Mouse (Mus musculus) left cerebral cortex, postnatal 10 days (tissue): ENCODE results near the gene Chp2. TPM values are rescaled to one million over a fixed set of nuclear protein-coding genes. Genes with fewer than 3 reads are reported as not detected.

Source experiments
- DNase-seq, 2 experiments: peaks; one replicate each; pipeline ENCODE4 v3.0.0; 2021 to 2022; ENCODE audit warnings: low spot score in 2 of 2, mixed read lengths in 1 of 2; ENCODE audit errors: extremely low spot score in 1 of 2
- intact Hi-C: fragments of 180-260 bp; cut with DNase I; formaldehyde crosslinking; loops from one replicate; pipeline ENCODE4 v1.15.1; 2025
- total RNA-seq, 2 experiments: library from RNA; stranded (reverse); gene quantifications; 2 replicates each; pipeline ENCODE4 v1.2.3; 2021

Gene Chp2
- 1 to 10 TPM; 2.5 to 3.6 TPM for total RNA-seq

- intact Hi-C loops: no loop called here
- peak in 1 of 2 experiments; percentile 62 for DNase-seq
Observed at GRCm38 (mm10) chr7:122219315-122219801, at the start of gene Chp2. Chp2 (plus strand) TSS chr7:122219496.

- no peak for DNase-seq
- intact Hi-C loops: no loop called here
Observed at GRCm38 (mm10) chr7:122170705-122171104, 48.6 kb upstream of the Chp2 start.

GRCm38 (mm10) chr7:122171613-122172012 is 47.7 kb upstream of the Chp2 start:
- no peak for DNase-seq
- intact Hi-C loops: no loop called here

- no peak for DNase-seq
- intact Hi-C loops: no loop called here
Observed at GRCm38 (mm10) chr7:122180720-122181119, 38.6 kb upstream of the Chp2 start.

GRCm38 (mm10) chr7:122184569-122184968 is 34.7 kb upstream of the Chp2 start:
- intact Hi-C loops: no loop called here
- DNase-seq: no peak

- no peak for DNase-seq
- intact Hi-C loops: no loop called here
Observed at GRCm38 (mm10) chr7:122186043-122186442, 33.3 kb upstream of the Chp2 start, which contains the start of gene Ern2. Ern2 (minus strand) TSS chr7:122186207.

- intact Hi-C loops: no loop called here
Observed at GRCm38 (mm10) chr7:122189484-122189883, 29.8 kb upstream of the Chp2 start.

GRCm38 (mm10) chr7:122191097-122191496 is 28.2 kb upstream of the Chp2 start:
- DNase-seq: no peak
- intact Hi-C loops: no loop called here

More at GRCm38 (mm10) chr7:122189484-122189883, 29.8 kb upstream of the Chp2 start:
- DNase-seq: peak in 1 of 2 experiments; percentile 49

- no peak for DNase-seq
- intact Hi-C loops: no loop called here
Observed at GRCm38 (mm10) chr7:122193919-122194318, 25.4 kb upstream of the Chp2 start.

GRCm38 (mm10) chr7:122196771-122197170 is 22.5 kb upstream of the Chp2 start:
- intact Hi-C loops: loop anchor here (5.0 kb wide), 1 partner anchor 46 kb away; no protein-coding TSS in a partner anchor

GRCm38 (mm10) chr7:122197306-122197705 is 22.0 kb upstream of the Chp2 start:
- intact Hi-C loops: loop anchor here (5.0 kb wide), 1 partner anchor 45 kb away; no protein-coding TSS in a partner anchor
- peak; percentile 17 to 39 for DNase-seq

More at GRCm38 (mm10) chr7:122196771-122197170, 22.5 kb upstream of the Chp2 start:
- DNase-seq: no peak

GRCm38 (mm10) chr7:122199296-122199695 is 20.0 kb upstream of the Chp2 start:
- DNase-seq: peak in 1 of 2 experiments; percentile 57
- intact Hi-C loops: loop anchor here (2.0 to 5.0 kb wide), 2 partner anchors 43 to 260 kb away; no protein-coding TSS in a partner anchor

- intact Hi-C loops: no loop called here
- DNase-seq: no peak
Observed at GRCm38 (mm10) chr7:122203936-122204335, 15.4 kb upstream of the Chp2 start.

- intact Hi-C loops: no loop called here
- no peak for DNase-seq
Observed at GRCm38 (mm10) chr7:122206121-122206520, 13.2 kb upstream of the Chp2 start.

GRCm38 (mm10) chr7:122208276-122209021 is 10.8 kb upstream of the Chp2 start:
- DNase-seq: peak in 1 of 2 experiments; percentile 40
- intact Hi-C loops: no loop called here

- intact Hi-C loops: no loop called here
- no peak for DNase-seq
Observed at GRCm38 (mm10) chr7:122226020-122226742, 6.9 kb downstream of the Chp2 start.

- no peak for DNase-seq
- intact Hi-C loops: no loop called here
Observed at GRCm38 (mm10) chr7:122226744-122227143, 7.4 kb downstream of the Chp2 start.

GRCm38 (mm10) chr7:122229306-122229705 is 10.0 kb downstream of the Chp2 start:
- no peak for DNase-seq
- intact Hi-C loops: no loop called here

- DNase-seq: no peak
- intact Hi-C loops: no loop called here
Observed at GRCm38 (mm10) chr7:122229916-122230315, 10.6 kb downstream of the Chp2 start.

GRCm38 (mm10) chr7:122230866-122231265 is 11.6 kb downstream of the Chp2 start:
- intact Hi-C loops: no loop called here

More at GRCm38 (mm10) chr7:122230866-122231265, 11.6 kb downstream of the Chp2 start:
- DNase-seq: no peak
